Mouse (Mus musculus) G1E (cell line): ENCODE measurements at regions not wholly inside any gene's neighbourhood (a gene's known extent, or its start where the extent isn't known, plus 50 kb on each side); places are given as distances from the start of the nearest gene placed in this dataset.

Experiments
- CTCF ChIP-seq: IDR thresholded peaks from 2 replicates; pipeline ENCODE4 v1.5.1; 2012; ENCODE audit warnings: low read depth, low read length, inconsistent platforms, mixed read lengths
- GATA1 ChIP-seq: IDR thresholded peaks from 2 replicates; pipeline ENCODE4 v1.6.1; 2012; ENCODE audit warnings: borderline replicate concordance, low read length, inconsistent platforms, mixed read lengths
- TAL1 ChIP-seq: conservative IDR thresholded peaks from 2 replicates; pipeline ENCODE4 v1.6.1; 2012; ENCODE audit warnings: low read depth, low read length, inconsistent platforms, mixed read lengths

DNA sequence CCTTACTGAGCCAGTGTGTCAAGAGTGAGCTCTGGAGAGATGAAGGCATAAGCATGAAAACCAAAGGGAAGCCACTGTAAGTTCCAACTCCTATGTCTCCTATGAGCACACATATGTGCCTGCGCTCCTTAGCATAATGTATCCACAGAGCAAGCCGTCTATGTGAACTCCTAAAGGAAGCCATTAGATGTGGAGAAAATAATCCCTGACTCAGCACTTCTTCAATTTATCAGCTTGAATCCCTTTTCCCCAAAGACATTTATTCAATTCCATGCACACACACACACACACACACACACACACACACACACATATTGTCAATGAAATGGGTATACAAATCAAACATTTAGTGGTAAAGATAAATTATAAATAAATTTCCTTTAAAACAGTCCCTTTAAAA is 530.4 kb upstream of the Gm26657 start:
- TF ChIP-seq CTCF = no peak
- TF ChIP-seq TAL1 = no peak
- no peak for TF ChIP-seq GATA1
